Mouse (Mus musculus): ENCODE measurements around the gene Exoc3l2.

GRCm38 (mm10) chr7:19531077-19531476, 67.9 kb downstream of the Exoc3l2 start:
- no peak for TF ChIP-seq FOSL1 (IDR thresholded peaks at IDR 0.05; ENCODE audit: insufficient read depth, low read length, poor library complexity, severe bottlenecking)
- no peak for TF ChIP-seq CTCF (IDR thresholded peaks at IDR 0.05; ENCODE audit: control insufficient read depth, insufficient read depth, insufficient read length)
- TF ChIP-seq CEBPB (IDR thresholded peaks at IDR 0.05; ENCODE audit: low read depth) = no peak
- no peak for TF ChIP-seq USF1 (IDR thresholded peaks at IDR 0.05; ENCODE audit: low read depth)
- no peak for TF ChIP-seq MYOG (IDR thresholded peaks at IDR 0.05; ENCODE audit: control insufficient read depth, extremely low read depth, insufficient read length)
- no peak for TF ChIP-seq MYOD1 (IDR thresholded peaks at IDR 0.05; ENCODE audit: control insufficient read depth, insufficient read length, low read depth)
